Mouse (Mus musculus): ENCODE measurements around the gene Gtf2f1. TPM values are rescaled to one million over a fixed set of nuclear protein-coding genes. Genes with fewer than 3 reads are reported as not detected.
A peak's percentile ranks its signal among the peaks of the same experiment; 100 is the strongest.

Gene Gtf2f1
- total and polyA plus RNA-seq, 3 experiments: 145 to 171 TPM; not detected in 1

DNA sequence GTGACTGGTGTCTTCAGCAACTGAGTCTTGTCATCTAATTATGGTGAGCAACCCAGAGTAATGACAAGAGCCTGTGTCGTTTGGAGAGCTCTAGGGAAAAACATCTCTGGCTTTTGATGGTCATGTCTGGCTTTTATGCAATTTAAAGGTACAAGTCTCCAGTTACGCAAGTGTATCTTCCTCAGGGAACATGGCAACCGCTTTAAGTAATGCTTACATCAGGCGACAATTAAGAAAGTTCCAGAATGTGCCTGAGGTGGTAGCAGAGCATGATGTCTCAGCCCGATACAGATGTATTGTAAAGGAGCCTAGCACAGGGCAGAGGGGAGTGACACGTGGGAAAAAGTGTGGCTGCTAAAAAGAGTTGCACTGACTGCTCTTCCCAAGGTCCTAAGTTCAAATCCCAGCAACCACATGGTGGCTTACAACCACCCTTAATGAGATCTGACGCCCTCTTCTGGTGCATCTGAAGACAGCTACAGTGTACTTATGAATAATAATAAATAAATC is 22.1 kb downstream of the Gtf2f1 start:
- Histone ChIP-seq H3K27ac (ENCODE audit: control insufficient read depth, low read depth, low read length) (no peak overlapping the region), H3K9me3 (replicated peaks; ENCODE audit: insufficient read depth, low read length) (no peaks in the 10 kb centered on the region), H3K4me3 (ENCODE audit: control insufficient read depth in 1 of 2, insufficient read depth in 1 of 2, low read depth in 2 of 2, low read length in 2 of 2) (peak overlapping the region in 1 of 2 experiments; percentile 72; a peak in 2 of 4 replicates), H3K9ac (ENCODE audit: control insufficient read depth, low read depth, low read length, poor library complexity, severe bottlenecking) (no peak overlapping the region), H3K4me1 (ENCODE audit: control insufficient read depth in 1 of 2, insufficient read depth in 2 of 2, low read length in 2 of 2) (peaks cover 0 to 11% of the 10 kb centered on the region in 2 experiments; a peak in 2 of 4 replicates), H3K27me3 (ENCODE audit: control insufficient read depth in 1 of 2, insufficient read depth in 2 of 2, low read length in 2 of 2) (no peaks in the 10 kb centered on the region), H3K79me2 (ENCODE audit: control insufficient read depth, insufficient read depth, low read length, poor library complexity) (peaks cover 17% of the 10 kb centered on the region), H3K36me3 (ENCODE audit: control insufficient read depth in 1 of 2, insufficient read depth in 2 of 2, low read length in 2 of 2) (peaks cover 0 to 8% of the 10 kb centered on the region in 2 experiments; a peak in 3 of 4 replicates)
- TF ChIP-seq MXI1 (IDR thresholded peaks at IDR 0.05; ENCODE audit: low read depth, low read length): no peak
- TF ChIP-seq USF2 (IDR thresholded peaks at IDR 0.05; ENCODE audit: borderline replicate concordance in 1 of 2, insufficient read depth in 1 of 2, low read depth in 1 of 2, low read length in 2 of 2): no peak
- TF ChIP-seq TBP (IDR thresholded peaks at IDR 0.05; ENCODE audit: low read depth, low read length): no peak
- TF ChIP-seq MAFK (IDR thresholded peaks at IDR 0.05; ENCODE audit: borderline replicate concordance, low read depth, low read length): no peak
- no peak for TF ChIP-seq NRF1 (IDR thresholded peaks at IDR 0.05; ENCODE audit: insufficient read depth, low read depth, low read length, poor library complexity, severe bottlenecking)
- TF ChIP-seq GATA1 (IDR thresholded peaks at IDR 0.05; ENCODE audit: low read depth, low read length): no peak
- peak; percentile 34 for DNase-seq (ENCODE audit: low read depth, low spot score)

DNA sequence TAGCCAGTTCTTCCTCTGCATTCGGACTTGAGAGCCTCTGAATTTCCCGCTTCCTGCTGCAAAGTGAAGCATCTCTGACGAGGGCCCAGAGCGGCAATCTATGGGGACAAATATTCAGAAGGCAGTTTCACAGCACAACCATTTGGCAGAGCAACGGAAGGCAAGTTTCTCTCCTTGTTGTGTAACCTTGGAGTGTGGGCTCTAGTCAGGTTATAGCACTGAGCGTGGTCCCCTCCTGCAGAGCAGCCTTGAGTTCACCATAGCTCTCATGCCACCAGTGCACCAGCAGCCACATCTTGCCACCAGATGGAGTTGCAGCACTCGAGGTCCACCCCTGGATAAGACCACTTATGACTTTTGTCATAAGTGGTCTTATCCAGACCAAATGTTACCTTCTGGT is 22.6 kb downstream of the Gtf2f1 start:
- Histone ChIP-seq H3K27me3 (ENCODE audit: control insufficient read depth in 1 of 2, insufficient read depth in 2 of 2, low read length in 2 of 2) (no peaks in the 10 kb centered on the region), H3K79me2 (ENCODE audit: control insufficient read depth, insufficient read depth, low read length, poor library complexity) (peaks cover 17% of the 10 kb centered on the region), H3K4me3 (ENCODE audit: control insufficient read depth in 1 of 2, insufficient read depth in 1 of 2, low read depth in 2 of 2, low read length in 2 of 2) (no peak overlapping the region), H3K9ac (ENCODE audit: control insufficient read depth, low read depth, low read length, poor library complexity, severe bottlenecking) (no peak overlapping the region), H3K36me3 (ENCODE audit: control insufficient read depth in 1 of 2, insufficient read depth in 2 of 2, low read length in 2 of 2) (peaks cover 0 to 8% of the 10 kb centered on the region in 2 experiments; a peak in 3 of 4 replicates), H3K9me3 (replicated peaks; ENCODE audit: insufficient read depth, low read length) (no peaks in the 10 kb centered on the region), H3K4me1 (ENCODE audit: control insufficient read depth in 1 of 2, insufficient read depth in 2 of 2, low read length in 2 of 2) (peaks cover 0 to 11% of the 10 kb centered on the region in 2 experiments; a peak in 2 of 4 replicates), H3K27ac (ENCODE audit: control insufficient read depth, low read depth, low read length) (no peak overlapping the region)
- DNase-seq (ENCODE audit: low read depth, low spot score): no peak
- no peak for TF ChIP-seq MEF2A (IDR thresholded peaks at IDR 0.05; ENCODE audit: extremely low read depth, insufficient replicate concordance, low read depth, low read length, poor library complexity, severe bottlenecking)
- TF ChIP-seq ELF1 (IDR thresholded peaks at IDR 0.05; ENCODE audit: low read depth, low read length): no peak
- no peak for TF ChIP-seq UBTF (IDR thresholded peaks at IDR 0.05; ENCODE audit: borderline replicate concordance, insufficient read depth, low read depth, low read length)
- no peak for TF ChIP-seq TBP (IDR thresholded peaks at IDR 0.05; ENCODE audit: low read depth, low read length)
- TF ChIP-seq ZC3H11A (IDR thresholded peaks at IDR 0.05; ENCODE audit: low read depth, low read length): no peak
- TF ChIP-seq CTCF (IDR thresholded peaks at IDR 0.05 in 2 of 3, conservative IDR thresholded peaks at IDR 0.05 in 1 of 3; ENCODE audit: control insufficient read depth in 1 of 3, insufficient read depth in 1 of 3, low read depth in 2 of 3, low read length in 3 of 3, poor library complexity in 1 of 3, severe bottlenecking in 1 of 3): peak; percentile 7 to 31 (median 30); a peak in 4 of 6 replicates
